Mouse (Mus musculus): ENCODE measurements around the gene Osm. TPM values are rescaled to one million over a fixed set of nuclear protein-coding genes. Genes with fewer than 3 reads are reported as not detected.

Gene Osm
- polyA plus RNA-seq, 1 experiment from 2014 or later: 0.17 TPM

GRCm38 (mm10) chr11:4196636-4197035 lies 39.6 kb upstream of the Osm start:
- Histone ChIP-seq H3K4me1 (ENCODE audit: control insufficient read depth, insufficient read depth, low read length) (peaks cover 24% of the 10 kb centered on the region), H3K36me3 (ENCODE audit: control insufficient read depth, insufficient read depth, low read length) (no peaks in the 10 kb centered on the region), H3K4me3 (ENCODE audit: low read depth, low read length) (no peak overlapping the region), H3K9ac (ENCODE audit: low read depth, low read length) (no peak overlapping the region), H3K4me2 (ENCODE audit: low read depth, low read length) (no peak overlapping the region), H3K27me3 (replicated peaks; ENCODE audit: control insufficient read depth, insufficient read depth, low read length) (no peaks in the 10 kb centered on the region), H3K27ac (replicated peaks; ENCODE audit: low read depth, low read length) (no peak overlapping the region; the same call in 1 of the 2 replicates), H3K9me3 (ENCODE audit: control insufficient read depth, low read length) (no peaks in the 10 kb centered on the region)
- 63% methylated on average over 8 of the region's 8 CpGs for WGBS
- ATAC-seq (ENCODE audit: low read depth) (0 out of 2 replicates have a peak, but pooled peaks have one; percentile 46), DNase-seq (ENCODE audit: low spot score) (no peak)

- H3K27me3 ChIP-seq (replicated peaks; ENCODE audit: control insufficient read depth, insufficient read depth, low read length): no peaks in the 10 kb centered on the region
- H3K4me3 ChIP-seq (ENCODE audit: low read depth, low read length): no peak overlapping the region
- ATAC-seq (ENCODE audit: low read depth) (no peak), DNase-seq (ENCODE audit: low spot score) (no peak)
- H3K36me3 ChIP-seq (ENCODE audit: control insufficient read depth, insufficient read depth, low read length): 0 out of 2 replicates have a peak, but pooled peaks cover 6% of the 10 kb centered on the region
- no peaks in the 10 kb centered on the region for H3K9me3 ChIP-seq (ENCODE audit: control insufficient read depth, low read length)
- H3K4me1 ChIP-seq (ENCODE audit: control insufficient read depth, insufficient read depth, low read length): peaks cover 15% of the 10 kb centered on the region
- no peak overlapping the region; the same call in 1 of the 2 replicates for H3K27ac ChIP-seq (replicated peaks; ENCODE audit: low read depth, low read length)
- no peak overlapping the region for H3K9ac ChIP-seq (ENCODE audit: low read depth, low read length)
- no peak overlapping the region for H3K4me2 ChIP-seq (ENCODE audit: low read depth, low read length)
- WGBS: 74% methylated on average over 1 of the region's 1 CpGs
Observed at GRCm38 (mm10) chr11:4197691-4198090, 38.5 kb upstream of the Osm start.

- ATAC-seq (ENCODE audit: low read depth): no peak
- Histone ChIP-seq H3K9me3 (ENCODE audit: control insufficient read depth, low read length) (no peaks in the 10 kb centered on the region), H3K9ac (ENCODE audit: low read depth, low read length) (no peak overlapping the region), H3K27ac (replicated peaks; ENCODE audit: low read depth, low read length) (no peak overlapping the region), H3K36me3 (ENCODE audit: control insufficient read depth, insufficient read depth, low read length) (peaks cover 10% of the 10 kb centered on the region; the same call in 1 of the 2 replicates), H3K27me3 (replicated peaks; ENCODE audit: control insufficient read depth, insufficient read depth, low read length) (no peaks in the 10 kb centered on the region), H3K4me2 (ENCODE audit: low read depth, low read length) (no peak overlapping the region), H3K4me1 (ENCODE audit: control insufficient read depth, insufficient read depth, low read length) (peaks cover 9% of the 10 kb centered on the region; the same call in 1 of the 2 replicates), H3K4me3 (ENCODE audit: low read depth, low read length) (no peak overlapping the region)
- no peak for DNase-seq (ENCODE audit: low spot score)
- 69% methylated on average over 11 of the region's 11 CpGs for WGBS
Observed at GRCm38 (mm10) chr11:4201981-4202700, 34.1 kb upstream of the Osm start.

- no peaks in the 10 kb centered on the region for H3K9me3 ChIP-seq (ENCODE audit: control insufficient read depth, low read length)
- ATAC-seq (ENCODE audit: low read depth) (no peak), DNase-seq (ENCODE audit: low spot score) (no peak)
- H3K9ac ChIP-seq (ENCODE audit: low read depth, low read length): no peak overlapping the region
- no peak overlapping the region for H3K4me3 ChIP-seq (ENCODE audit: low read depth, low read length)
- H3K36me3 ChIP-seq (ENCODE audit: control insufficient read depth, insufficient read depth, low read length): peaks cover 19% of the 10 kb centered on the region
- no peaks in the 10 kb centered on the region for H3K27me3 ChIP-seq (replicated peaks; ENCODE audit: control insufficient read depth, insufficient read depth, low read length)
- no peak overlapping the region for H3K27ac ChIP-seq (replicated peaks; ENCODE audit: low read depth, low read length)
- H3K4me2 ChIP-seq (ENCODE audit: low read depth, low read length): no peak overlapping the region
- peaks cover 5% of the 10 kb centered on the region; the same call in 1 of the 2 replicates for H3K4me1 ChIP-seq (ENCODE audit: control insufficient read depth, insufficient read depth, low read length)
- 84% methylated on average over 12 of the region's 12 CpGs for WGBS
Observed at GRCm38 (mm10) chr11:4202995-4203704, 33.1 kb upstream of the Osm start.

GRCm38 (mm10) chr11:4203705-4204074 lies 32.5 kb upstream of the Osm start:
- peaks cover 5% of the 10 kb centered on the region; the same call in 1 of the 2 replicates for H3K4me1 ChIP-seq (ENCODE audit: control insufficient read depth, insufficient read depth, low read length)
- H3K27me3 ChIP-seq (replicated peaks; ENCODE audit: control insufficient read depth, insufficient read depth, low read length): no peaks in the 10 kb centered on the region
- no peak overlapping the region for H3K4me3 ChIP-seq (ENCODE audit: low read depth, low read length)
- DNase-seq (ENCODE audit: low spot score) (no peak), ATAC-seq (ENCODE audit: low read depth) (no peak)
- H3K27ac ChIP-seq (replicated peaks; ENCODE audit: low read depth, low read length): no peak overlapping the region
- no peak overlapping the region for H3K4me2 ChIP-seq (ENCODE audit: low read depth, low read length)
- WGBS: 31% methylated on average over 2 of the region's 2 CpGs
- H3K9ac ChIP-seq (ENCODE audit: low read depth, low read length): no peak overlapping the region
- peaks cover 23% of the 10 kb centered on the region for H3K36me3 ChIP-seq (ENCODE audit: control insufficient read depth, insufficient read depth, low read length)
- no peaks in the 10 kb centered on the region for H3K9me3 ChIP-seq (ENCODE audit: control insufficient read depth, low read length)

- Histone ChIP-seq H3K27ac (replicated peaks; ENCODE audit: low read depth, low read length) (no peak overlapping the region), H3K4me3 (ENCODE audit: low read depth, low read length) (no peak overlapping the region), H3K4me2 (ENCODE audit: low read depth, low read length) (no peak overlapping the region), H3K9me3 (ENCODE audit: control insufficient read depth, low read length) (no peaks in the 10 kb centered on the region), H3K9ac (ENCODE audit: low read depth, low read length) (no peak overlapping the region), H3K4me1 (ENCODE audit: control insufficient read depth, insufficient read depth, low read length) (no peaks in the 10 kb centered on the region), H3K36me3 (ENCODE audit: control insufficient read depth, insufficient read depth, low read length) (peaks cover 31% of the 10 kb centered on the region), H3K27me3 (replicated peaks; ENCODE audit: control insufficient read depth, insufficient read depth, low read length) (no peaks in the 10 kb centered on the region)
- 83% methylated on average over 5 of the region's 5 CpGs for WGBS
- DNase-seq (ENCODE audit: low spot score) (no peak), ATAC-seq (ENCODE audit: low read depth) (no peak)
Observed at GRCm38 (mm10) chr11:4205097-4205655, 31.0 kb upstream of the Osm start.

GRCm38 (mm10) chr11:4205951-4206350 lies 30.3 kb upstream of the Osm start:
- Histone ChIP-seq H3K4me1 (ENCODE audit: control insufficient read depth, insufficient read depth, low read length) (no peaks in the 10 kb centered on the region), H3K9me3 (ENCODE audit: control insufficient read depth, low read length) (no peaks in the 10 kb centered on the region), H3K27me3 (replicated peaks; ENCODE audit: control insufficient read depth, insufficient read depth, low read length) (no peaks in the 10 kb centered on the region), H3K9ac (ENCODE audit: low read depth, low read length) (no peak overlapping the region), H3K27ac (replicated peaks; ENCODE audit: low read depth, low read length) (no peak overlapping the region), H3K4me3 (ENCODE audit: low read depth, low read length) (no peak overlapping the region), H3K36me3 (ENCODE audit: control insufficient read depth, insufficient read depth, low read length) (peaks cover 37% of the 10 kb centered on the region), H3K4me2 (ENCODE audit: low read depth, low read length) (no peak overlapping the region)
- DNase-seq (ENCODE audit: low spot score): no peak
- ATAC-seq (ENCODE audit: low read depth): no peak
- 85% methylated on average over 7 of the region's 7 CpGs for WGBS

GRCm38 (mm10) chr11:4206563-4206962 lies 29.7 kb upstream of the Osm start:
- no peaks in the 10 kb centered on the region for H3K9me3 ChIP-seq (ENCODE audit: control insufficient read depth, low read length)
- no peak overlapping the region for H3K9ac ChIP-seq (ENCODE audit: low read depth, low read length)
- no peaks in the 10 kb centered on the region for H3K27me3 ChIP-seq (replicated peaks; ENCODE audit: control insufficient read depth, insufficient read depth, low read length)
- no peak for ATAC-seq (ENCODE audit: low read depth)
- no peaks in the 10 kb centered on the region for H3K4me1 ChIP-seq (ENCODE audit: control insufficient read depth, insufficient read depth, low read length)
- WGBS: 72% methylated on average over 6 of the region's 6 CpGs
- no peak for DNase-seq (ENCODE audit: low spot score)
- no peak overlapping the region for H3K4me3 ChIP-seq (ENCODE audit: low read depth, low read length)
- no peak overlapping the region for H3K27ac ChIP-seq (replicated peaks; ENCODE audit: low read depth, low read length)
- H3K4me2 ChIP-seq (ENCODE audit: low read depth, low read length): no peak overlapping the region
- H3K36me3 ChIP-seq (ENCODE audit: control insufficient read depth, insufficient read depth, low read length): peaks cover 42% of the 10 kb centered on the region
